ENCODE assay signal across 25 mouse cellular contexts in the genomic region with DNA sequence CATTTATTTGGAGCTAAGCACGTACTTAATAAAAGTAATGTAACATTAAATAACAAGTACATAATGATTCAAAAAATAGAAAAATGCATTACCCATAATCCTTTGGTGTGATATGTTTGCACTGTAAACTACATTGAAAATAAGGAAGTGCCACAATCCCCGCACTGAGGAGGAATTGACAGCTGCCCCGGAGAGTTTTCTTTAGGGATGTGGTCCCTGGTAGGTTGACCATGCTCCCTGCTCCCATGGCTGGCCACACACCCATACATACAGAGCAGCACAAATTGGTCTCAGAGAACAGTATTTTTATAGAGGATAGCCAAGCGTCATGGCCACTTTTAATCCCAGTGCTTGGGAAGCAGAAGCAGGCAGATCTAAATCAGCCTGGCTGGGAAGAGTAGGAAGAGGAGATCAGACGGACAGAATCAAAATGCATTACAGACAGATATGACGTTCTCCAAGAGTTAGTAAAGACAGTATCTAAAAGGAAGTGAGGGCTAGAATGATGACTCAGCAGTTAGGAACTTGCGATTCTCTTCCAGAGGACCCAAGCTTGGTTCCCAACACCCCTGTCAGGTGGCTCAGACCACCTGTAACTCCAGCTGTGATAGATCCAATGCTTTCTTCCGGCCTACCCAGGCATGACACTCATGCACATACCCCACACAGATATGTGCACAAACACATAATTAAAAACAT. TPM values are rescaled to one million over a fixed set of nuclear protein-coding genes. Genes with fewer than 3 reads are reported as not detected.
A peak's percentile ranks its signal among the peaks of the same experiment; 100 is the strongest.
DNase-seq lines count a peak whose midpoint lies in the region; ATAC-seq and TF ChIP-seq lines count a peak whose summit lies in the region.
"Had no signal": no experiment of that assay in that cellular context is flagged by ENCODE, and none has a peak within 500 bp of the region (broad histone marks: within the 10 kb centered on the region; RNA-seq: fewer than 3 reads in every experiment).

No protein-coding gene starts in this region.

- no peak for DNase-seq in liver, embryonic 11.5 days (ENCODE audit: low spot score)
- peak; percentile 48 for DNase-seq in MEL (ENCODE audit: low read depth, low spot score)
- DNase-seq in lung, postnatal 4 days, result no peak
- no peak for DNase-seq in lung, adult 2 months
- DNase-seq: adrenal gland, postnatal 25 days; B cell, adult 2 months; cerebellum, adult 18-20 months; cerebellum, postnatal 25 days; gastrocnemius, adult 2 months; heart, postnatal 4 days; kidney, postnatal 4 days; layer of hippocampus, adult 9-11 months; lung, postnatal 10 days; retina, postnatal 1 day; right cerebral cortex, postnatal 4 days; thymus, postnatal 25 days had no signal

- TF ChIP-seq CTCF in MEL (IDR thresholded peaks at IDR 0.05 in 2 of 3, conservative IDR thresholded peaks at IDR 0.05 in 1 of 3; ENCODE audit: control insufficient read depth in 1 of 3, insufficient read depth in 1 of 3, low read depth in 2 of 3, low read length in 3 of 3, poor library complexity in 1 of 3, severe bottlenecking in 1 of 3), result no peak
- TF ChIP-seq CTCF in lung, adult 2 months (IDR thresholded peaks at IDR 0.05; ENCODE audit: insufficient read depth, low read length), result no peak

- H3K4me3 ChIP-seq in liver, embryonic 12.5 days, result no peak overlapping the region
- H3K4me3 ChIP-seq in liver, embryonic 11.5 days (ENCODE audit: low read depth, low read length), result no peak overlapping the region
- H3K4me3 ChIP-seq in MEL (ENCODE audit: control insufficient read depth in 1 of 2, insufficient read depth in 1 of 2, low read depth in 2 of 2, low read length in 2 of 2), result no peak overlapping the region
- H3K4me3 ChIP-seq in neural tube, embryonic 15.5 days (replicated peaks), result no peak overlapping the region
- H3K4me3 ChIP-seq in lung, adult 2 months (replicated peaks; ENCODE audit: extremely low read depth, low read depth, low read length), result no peak overlapping the region
- H3K4me3 ChIP-seq: forebrain, embryonic 12.5 days; gastrocnemius, adult 2 months; kidney, embryonic 15.5 days; limb, embryonic 10.5 days; midbrain, embryonic 10.5 days had no signal

- H3K36me3 ChIP-seq in liver, embryonic 12.5 days, result peaks cover 46% of the 10 kb centered on the region
- H3K36me3 ChIP-seq in liver, embryonic 11.5 days (ENCODE audit: control insufficient read depth, insufficient read depth, low read length), result no peaks in the 10 kb centered on the region; the same call in 1 of the 2 replicates
- peaks cover 23 to 51% of the 10 kb centered on the region in 2 experiments for H3K36me3 ChIP-seq in MEL (ENCODE audit: control insufficient read depth in 1 of 2, insufficient read depth in 2 of 2, low read length in 2 of 2)
- H3K36me3 ChIP-seq in neural tube, embryonic 15.5 days, result peaks cover 12% of the 10 kb centered on the region
- H3K36me3 ChIP-seq: limb, embryonic 10.5 days had no signal

- H3K79me2 ChIP-seq in MEL (ENCODE audit: control insufficient read depth, insufficient read depth, low read length, poor library complexity), result peaks cover 49% of the 10 kb centered on the region

- 60% methylated on average over 8 of the region's 8 CpGs for WGBS in liver, embryonic 12.5 days (ENCODE audit: insufficient replicate concordance)
- 71% methylated on average over 8 of the region's 8 CpGs for WGBS in liver, embryonic 11.5 days
- 95% methylated on average over 8 of the region's 8 CpGs for whole genome bisulfite sequencing in neural tube, embryonic 15.5 days
- WGBS in lung, adult 2 months, result 81% methylated on average over 8 of the region's 8 CpGs

- ATAC-seq in liver, embryonic 12.5 days, result peak; percentile 23
- no peak for ATAC-seq in liver, embryonic 11.5 days (replicated peaks; ENCODE audit: low FRiP score)
- ATAC-seq in hematopoietic stem cell, adult 5-6 weeks (replicated peaks in 1 of 2; ENCODE audit: insufficient read depth in 1 of 2, low FRiP score in 2 of 2, low TSS enrichment in 1 of 2, low read depth in 1 of 2, poor library complexity in 2 of 2, severe bottlenecking in 2 of 2), result peak; percentile 22 to 53; a peak in 3 of 4 replicates
- no peak for ATAC-seq in neural tube, embryonic 15.5 days (ENCODE audit: low FRiP score)

- H3K9ac ChIP-seq in liver, embryonic 12.5 days, result no peak overlapping the region
- H3K9ac ChIP-seq in liver, embryonic 11.5 days (ENCODE audit: low read depth, low read length), result no peak overlapping the region
- H3K9ac ChIP-seq in MEL (ENCODE audit: control insufficient read depth, low read depth, low read length, poor library complexity, severe bottlenecking), result no peak overlapping the region
- H3K9ac ChIP-seq in neural tube, embryonic 15.5 days (replicated peaks), result no peak overlapping the region
- H3K9ac ChIP-seq: forebrain, embryonic 12.5 days; kidney, embryonic 15.5 days; liver, embryonic 14.5 days had no signal

- TF ChIP-seq EP300 in MEL (IDR thresholded peaks at IDR 0.05; ENCODE audit: low read depth in 1 of 2, low read length in 2 of 2), result no peak

- H3K9me3 ChIP-seq in liver, embryonic 12.5 days (replicated peaks), result no peaks in the 10 kb centered on the region
- H3K9me3 ChIP-seq in liver, embryonic 11.5 days (ENCODE audit: control insufficient read depth, low read length), result no peaks in the 10 kb centered on the region
- no peaks in the 10 kb centered on the region for H3K9me3 ChIP-seq in MEL (replicated peaks; ENCODE audit: insufficient read depth, low read length)
- H3K9me3 ChIP-seq in neural tube, embryonic 15.5 days (replicated peaks), result no peaks in the 10 kb centered on the region
- H3K9me3 ChIP-seq: forebrain, embryonic 12.5 days; kidney, embryonic 15.5 days; limb, embryonic 10.5 days had no signal

- H3K27ac ChIP-seq in liver, embryonic 12.5 days, result no peak overlapping the region
- H3K27ac ChIP-seq in liver, embryonic 11.5 days (ENCODE audit: low read depth, low read length), result no peak overlapping the region
- H3K27ac ChIP-seq in MEL (ENCODE audit: control insufficient read depth, low read depth, low read length), result no peak overlapping the region
- H3K27ac ChIP-seq in neural tube, embryonic 15.5 days (replicated peaks), result no peak overlapping the region
- H3K27ac ChIP-seq: forebrain, embryonic 12.5 days; gastrocnemius, adult 2 months; kidney, embryonic 15.5 days; limb, embryonic 10.5 days; liver, embryonic 14.5 days; midbrain, embryonic 10.5 days; stomach, postnatal 0 days had no signal

- TF ChIP-seq POLR2A in MEL (IDR thresholded peaks at IDR 0.05; ENCODE audit: control insufficient read depth in 1 of 2, insufficient read depth in 1 of 2, low read depth in 1 of 2, low read length in 2 of 2, poor library complexity in 1 of 2), result no peak
- no peak for TF ChIP-seq POLR2A in lung, adult 2 months (IDR thresholded peaks at IDR 0.05; ENCODE audit: borderline replicate concordance, extremely low read depth, low read depth, low read length)

- H3K4me2 ChIP-seq in liver, embryonic 12.5 days, result no peak overlapping the region
- H3K4me2 ChIP-seq in liver, embryonic 11.5 days, result no peak overlapping the region
- H3K4me2 ChIP-seq in neural tube, embryonic 15.5 days, result no peak overlapping the region
- H3K4me2 ChIP-seq: forebrain, embryonic 12.5 days; kidney, embryonic 15.5 days had no signal

- peaks cover 11% of the 10 kb centered on the region for H3K4me1 ChIP-seq in liver, embryonic 12.5 days
- H3K4me1 ChIP-seq in liver, embryonic 11.5 days (replicated peaks; ENCODE audit: control insufficient read depth, insufficient read depth, low read length), result peaks cover 4% of the 10 kb centered on the region; the same call in 1 of the 2 replicates
- H3K4me1 ChIP-seq in MEL (ENCODE audit: control insufficient read depth in 1 of 2, insufficient read depth in 2 of 2, low read length in 2 of 2), result peaks cover 2 to 17% of the 10 kb centered on the region in 2 experiments; a peak in 3 of 4 replicates
- H3K4me1 ChIP-seq in neural tube, embryonic 15.5 days, result peaks cover 8% of the 10 kb centered on the region; the same call in 1 of the 2 replicates
- no peaks in the 10 kb centered on the region; the same call in 1 of the 2 replicates for H3K4me1 ChIP-seq in lung, adult 2 months (ENCODE audit: control insufficient read depth, insufficient read depth, low read length)
- H3K4me1 ChIP-seq: kidney, embryonic 15.5 days; limb, embryonic 10.5 days; midbrain, embryonic 10.5 days had no signal

- no peak for TF ChIP-seq RAD21 in MEL (IDR thresholded peaks at IDR 0.05; ENCODE audit: low read depth, low read length)

- no peaks in the 10 kb centered on the region for H3K27me3 ChIP-seq in liver, embryonic 12.5 days (replicated peaks)
- H3K27me3 ChIP-seq in liver, embryonic 11.5 days (replicated peaks; ENCODE audit: control insufficient read depth, insufficient read depth, low read length), result no peaks in the 10 kb centered on the region
- H3K27me3 ChIP-seq in MEL (ENCODE audit: control insufficient read depth in 1 of 2, insufficient read depth in 2 of 2, low read length in 2 of 2), result no peaks in the 10 kb centered on the region
- H3K27me3 ChIP-seq in neural tube, embryonic 15.5 days (replicated peaks), result no peaks in the 10 kb centered on the region
- H3K27me3 ChIP-seq: forebrain, embryonic 12.5 days; kidney, embryonic 15.5 days had no signal

RNA-seq across cellular contexts. Expression of a gene that starts 10.8 kb away (rescaled TPM):
- polyA plus RNA-seq in liver, embryonic 12.5 days (2016; fragmentation: Nextera tagmentation; extraction: Ambion mirVana), result 51.1 and 56.7 TPM in 2 replicates
- 64.4 and 78.9 TPM in 2 replicates for polyA plus RNA-seq in liver, embryonic 11.5 days (2014; fragmentation: Nextera tagmentation; extraction: Ambion mirVana)
- 42.0 and 95.6 TPM in 2 replicates for total RNA-seq in MEL (2012; rRNA removed)
- 100 to 1,000 TPM; 114 to 273 TPM for polyA plus RNA-seq in MEL (2012; ENCODE audit: insufficient read depth in 1 of 2, insufficient read length in 2 of 2, low read depth in 1 of 2, low replicate concordance in 2 of 2, missing spikeins in 1 of 2)
- 25.8 and 26.0 TPM in 2 replicates for total RNA-seq in hematopoietic stem cell, adult 5-6 weeks (2017)
- polyA plus RNA-seq in neural tube, embryonic 15.5 days (2015; fragmentation: Nextera tagmentation; extraction: Ambion mirVana), result 19.8 and 20.1 TPM in 2 replicates
- 7.1 and 11.0 TPM in 2 replicates for polyA plus RNA-seq in lung, adult 2 months (2012; rRNA removed)

RNA-seq across cellular contexts. Expression of a gene that starts 21.8 kb away (rescaled TPM):
- polyA plus RNA-seq in liver, embryonic 12.5 days (2016; fragmentation: Nextera tagmentation; extraction: Ambion mirVana), result 130 and 131 TPM in 2 replicates
- 178 and 191 TPM in 2 replicates for polyA plus RNA-seq in liver, embryonic 11.5 days (2014; fragmentation: Nextera tagmentation; extraction: Ambion mirVana)
- 125 and 156 TPM in 2 replicates for total RNA-seq in MEL (2012; rRNA removed)
- polyA plus RNA-seq in MEL (2012; ENCODE audit: insufficient read depth in 1 of 2, insufficient read length in 2 of 2, low read depth in 1 of 2, low replicate concordance in 2 of 2, missing spikeins in 1 of 2), result 100 to 1,000 TPM; 208 to 270 TPM
- total RNA-seq in hematopoietic stem cell, adult 5-6 weeks (2017), result 214 and 262 TPM in 2 replicates
- 148 and 153 TPM in 2 replicates for polyA plus RNA-seq in neural tube, embryonic 15.5 days (2015; fragmentation: Nextera tagmentation; extraction: Ambion mirVana)
- polyA plus RNA-seq in lung, adult 2 months (2012; rRNA removed), result 15.1 and 34.2 TPM in 2 replicates

RNA-seq across cellular contexts. Expression of a gene that starts 43.1 kb away (rescaled TPM):
- 30.0 and 30.3 TPM in 2 replicates for polyA plus RNA-seq in liver, embryonic 12.5 days (2016; fragmentation: Nextera tagmentation; extraction: Ambion mirVana)
- 40.1 and 46.9 TPM in 2 replicates for polyA plus RNA-seq in liver, embryonic 11.5 days (2014; fragmentation: Nextera tagmentation; extraction: Ambion mirVana)
- 18.0 and 19.9 TPM in 2 replicates for total RNA-seq in MEL (2012; rRNA removed)
- polyA plus RNA-seq in MEL (2012; ENCODE audit: insufficient read depth in 1 of 2, insufficient read length in 2 of 2, low read depth in 1 of 2, low replicate concordance in 2 of 2, missing spikeins in 1 of 2), result 10 to 100 TPM in 1 of 2 experiments, not detected in 1; 27.2 TPM
- 21.1 and 30.4 TPM in 2 replicates for total RNA-seq in hematopoietic stem cell, adult 5-6 weeks (2017)
- 68.0 and 68.8 TPM in 2 replicates for polyA plus RNA-seq in neural tube, embryonic 15.5 days (2015; fragmentation: Nextera tagmentation; extraction: Ambion mirVana)
- polyA plus RNA-seq in lung, adult 2 months (2012; rRNA removed), result 6.4 and 26.5 TPM in 2 replicates

Comparison
In these comparisons a context has a peak if more than half of its experiments do, and no peak if none do; other contexts are left out.
1. ATAC-seq: peak in liver, embryonic 12.5 days (single experiment) and hematopoietic stem cell, adult 5-6 weeks (2 of 2); none in liver, embryonic 11.5 days (single experiment) and neural tube, embryonic 15.5 days (single experiment).